Mouse (Mus musculus) liver, embryonic 13.5 days (tissue): ENCODE measurements at regions not wholly inside any gene's neighbourhood (a gene's known extent, or its start where the extent isn't known, plus 50 kb on each side); places are given as distances from the start of the nearest gene placed in this dataset.
"Not testable (repeated sequence)": the region's sequence is repeated elsewhere in the genome, so short reads cannot be mapped to it uniquely, and the experiment has no call there.

Source experiments
- ATAC-seq: fragments of 200-750 bp; cut with Nextera tagmentation; 2 replicates; pipeline ENCODE4 v1.8.0; 2017; ENCODE audit warnings: low read depth, mild to moderate bottlenecking, moderate number of reproducible peaks, moderate library complexity
- DNase-seq: peaks from one replicate; pipeline ENCODE4 v3.0.0; 2022
- H3K27ac ChIP-seq: fragments of 300-500 bp; sonication (generic); 2 replicates; pipeline ENCODE4 v1.5.1; 2015; ENCODE audit warnings: moderate library complexity, mild to moderate bottlenecking, inconsistent platforms
- H3K27me3 ChIP-seq: fragments of 300-500 bp; sonication (generic); 2 replicates; pipeline ENCODE4 v1.6.1; 2015; ENCODE audit warnings: mild to moderate bottlenecking, inconsistent platforms
- H3K36me3 ChIP-seq: fragments of 300-500 bp; sonication (generic); 2 replicates; pipeline ENCODE4 v1.6.1; 2015; ENCODE audit warnings: mild to moderate bottlenecking, inconsistent platforms
- H3K4me1 ChIP-seq: fragments of 300-500 bp; sonication (generic); replicated peaks from 2 replicates; pipeline ENCODE4 v1.6.1; 2015; ENCODE audit warnings: inconsistent platforms
- H3K4me2 ChIP-seq: fragments of 300-500 bp; sonication (generic); 2 replicates; pipeline ENCODE4 v1.6.1; 2015; ENCODE audit warnings: inconsistent platforms, mild to moderate bottlenecking, moderate library complexity
- H3K4me3 ChIP-seq: fragments of 300-500 bp; sonication (generic); replicated peaks from 2 replicates; pipeline ENCODE4 v1.5.1; 2015; ENCODE audit warnings: mild to moderate bottlenecking, inconsistent platforms
- H3K9ac ChIP-seq: fragments of 300-500 bp; sonication (generic); 2 replicates; pipeline ENCODE4 v1.6.1; 2015; ENCODE audit warnings: mild to moderate bottlenecking, inconsistent platforms
- H3K9me3 ChIP-seq: fragments of 300-500 bp; sonication (generic); replicated peaks from 2 replicates; pipeline ENCODE4 v1.6.1; 2016; ENCODE audit warnings: inconsistent platforms
- WGBS: fragments of 180-500 bp; shearing (Covaris S2); methylation state at CpG from one replicate; pipeline ENCODE4 v1.1.7; 2015; ENCODE audit not compliant: insufficient replicate concordance; 5-methylcytosine and 5-hydroxymethylcytosine counted together

GRCm38 (mm10) chr10:53461070-53461781 lies 81.5 kb upstream of the Cep85l start:
- DNase-seq: no peak
- Histone ChIP-seq H3K36me3 (no peaks in the 10 kb centered on the region), H3K9me3 (no peaks in the 10 kb centered on the region), H3K4me1 (peaks cover 4% of the 10 kb centered on the region), H3K4me2 (no peak overlapping the region), H3K9ac (no peak overlapping the region), H3K4me3 (no peak overlapping the region), H3K27ac (no peak overlapping the region), H3K27me3 (no peaks in the 10 kb centered on the region)
- 13% methylated on average over 7 of the region's 7 CpGs for WGBS
- peak; percentile 43; the same call in 1 of the 2 replicates for ATAC-seq

DNA sequence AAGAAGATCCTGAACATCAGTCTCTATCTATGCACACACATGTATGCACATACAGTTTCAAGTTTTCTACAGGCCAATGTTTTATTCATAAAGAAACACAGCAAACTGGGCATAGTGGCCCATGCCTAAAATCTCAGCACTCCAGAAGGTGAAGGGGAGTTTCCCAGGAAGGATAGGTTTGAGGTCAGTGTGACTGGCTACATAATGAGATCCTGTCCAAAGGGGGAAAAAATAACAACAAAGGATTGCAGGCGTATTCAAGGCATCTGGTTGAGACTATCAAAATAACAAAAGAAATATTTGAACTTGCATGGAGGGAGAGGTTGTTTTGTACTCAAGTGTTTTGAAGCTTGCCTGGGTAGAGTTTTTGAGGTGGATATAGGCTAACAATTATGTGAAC lies 80.0 kb upstream of the Cep85l start:
- H3K27ac ChIP-seq, DNase-seq, H3K9ac ChIP-seq, H3K4me2 ChIP-seq, H3K36me3 ChIP-seq, H3K27me3 ChIP-seq, H3K9me3 ChIP-seq, H3K4me1 ChIP-seq, ATAC-seq, H3K4me3 ChIP-seq: not testable (repeated sequence)
- 61% methylated on average over 1 of the region's 1 CpGs for WGBS

GRCm38 (mm10) chr10:53456027-53456713 lies 76.4 kb upstream of the Cep85l start:
- no peak for ATAC-seq
- H3K9me3 ChIP-seq: no peaks in the 10 kb centered on the region
- no peak overlapping the region for H3K9ac ChIP-seq
- WGBS: 32% methylated on average over 4 of the region's 4 CpGs
- H3K4me1 ChIP-seq: 0 out of 2 replicates have a peak, but pooled peaks cover 2% of the 10 kb centered on the region
- no peak for DNase-seq
- no peaks in the 10 kb centered on the region for H3K36me3 ChIP-seq
- no peak overlapping the region for H3K4me3 ChIP-seq
- H3K27me3 ChIP-seq: no peaks in the 10 kb centered on the region
- no peak overlapping the region for H3K27ac ChIP-seq
- H3K4me2 ChIP-seq: no peak overlapping the region

GRCm38 (mm10) chr10:53444789-53445188 lies 65.0 kb upstream of the Cep85l start:
- Histone ChIP-seq H3K36me3 (no peaks in the 10 kb centered on the region), H3K27ac (no peak overlapping the region), H3K4me3 (no peak overlapping the region), H3K9me3 (no peaks in the 10 kb centered on the region), H3K27me3 (no peaks in the 10 kb centered on the region), H3K4me2 (no peak overlapping the region), H3K9ac (no peak overlapping the region), H3K4me1 (no peaks in the 10 kb centered on the region)
- DNase-seq: no peak
- ATAC-seq: no peak
- WGBS: 53% methylated on average over 3 of the region's 3 CpGs

GRCm38 (mm10) chr10:53443443-53443842 lies 63.7 kb upstream of the Cep85l start:
- WGBS: 64% methylated on average over 1 of the region's 1 CpGs
- DNase-seq: no peak

DNA sequence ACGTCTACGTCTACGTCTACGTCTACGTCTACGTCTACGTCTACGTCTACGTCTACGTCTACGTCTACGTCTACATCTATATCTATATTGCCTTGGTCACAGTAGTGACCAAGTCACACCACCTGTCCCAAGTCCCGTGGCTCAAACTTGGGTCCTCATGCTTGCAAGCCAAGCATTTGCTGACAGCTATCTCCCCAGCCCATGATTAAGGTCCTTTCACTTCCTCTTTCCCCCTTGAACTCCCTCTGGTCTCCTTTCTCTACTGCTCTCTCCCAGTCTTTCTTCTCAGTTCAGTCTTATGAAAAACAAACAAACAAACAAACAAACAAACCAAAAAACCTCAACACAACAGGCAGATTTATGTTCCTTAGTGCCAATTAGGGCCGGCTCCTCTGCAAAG lies 63.2 kb upstream of the Cep85l start:
- no peak overlapping the region for H3K4me2 ChIP-seq
- H3K36me3 ChIP-seq: no peaks in the 10 kb centered on the region
- H3K27ac ChIP-seq: no peak overlapping the region
- peaks cover 10% of the 10 kb centered on the region for H3K4me1 ChIP-seq
- WGBS: 86% methylated on average over 14 of the region's 14 CpGs
- no peak for ATAC-seq
- no peaks in the 10 kb centered on the region for H3K27me3 ChIP-seq
- no peak overlapping the region for H3K4me3 ChIP-seq
- no peak for DNase-seq
- no peak overlapping the region for H3K9ac ChIP-seq
- H3K9me3 ChIP-seq: no peaks in the 10 kb centered on the region

More at GRCm38 (mm10) chr10:53443443-53443842, 63.7 kb upstream of the Cep85l start:
- Histone ChIP-seq H3K4me1 (peaks cover 5% of the 10 kb centered on the region), H3K4me3 (no peak overlapping the region), H3K4me2 (no peak overlapping the region), H3K9ac (no peak overlapping the region), H3K9me3 (no peaks in the 10 kb centered on the region), H3K36me3 (no peaks in the 10 kb centered on the region), H3K27me3 (no peaks in the 10 kb centered on the region), H3K27ac (no peak overlapping the region)
- ATAC-seq: no peak

DNA sequence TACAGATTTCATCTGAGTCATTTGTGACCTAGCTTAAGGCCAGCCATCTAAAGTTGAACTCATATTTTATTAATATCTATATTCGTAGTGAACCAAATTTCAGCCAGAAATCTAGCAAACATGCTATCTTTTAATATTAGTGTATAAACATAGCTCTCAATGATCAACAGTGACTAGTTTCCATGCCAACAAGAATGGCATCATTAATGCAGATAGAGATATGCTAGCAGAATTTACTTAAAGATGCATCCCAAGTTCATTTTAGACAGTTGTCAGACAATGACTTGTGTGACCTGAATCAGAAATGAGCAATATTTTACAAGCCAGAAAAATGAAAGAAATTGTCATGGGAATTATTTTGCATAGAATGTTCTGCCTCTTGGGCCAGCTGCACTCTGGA lies 60.5 kb upstream of the Cep85l start:
- ATAC-seq (no peak), DNase-seq (no peak)
- Histone ChIP-seq H3K9me3 (no peaks in the 10 kb centered on the region), H3K4me1 (peaks cover 37% of the 10 kb centered on the region), H3K9ac (no peak overlapping the region), H3K27ac (no peak overlapping the region), H3K4me3 (no peak overlapping the region), H3K36me3 (no peaks in the 10 kb centered on the region), H3K4me2 (no peak overlapping the region), H3K27me3 (no peaks in the 10 kb centered on the region)
- WGBS: 69% methylated on average over 1 of the region's 1 CpGs

GRCm38 (mm10) chr10:53438388-53438787 lies 58.6 kb upstream of the Cep85l start:
- peaks cover 48% of the 10 kb centered on the region for H3K4me1 ChIP-seq
- H3K9ac ChIP-seq: no peak overlapping the region
- no peak overlapping the region for H3K27ac ChIP-seq
- H3K9me3 ChIP-seq: no peaks in the 10 kb centered on the region
- DNase-seq: no peak
- no peak overlapping the region for H3K4me2 ChIP-seq
- no peaks in the 10 kb centered on the region for H3K36me3 ChIP-seq
- WGBS: 26% methylated on average over 4 of the region's 4 CpGs
- no peak for ATAC-seq
- no peaks in the 10 kb centered on the region for H3K27me3 ChIP-seq
- no peak overlapping the region for H3K4me3 ChIP-seq

DNA sequence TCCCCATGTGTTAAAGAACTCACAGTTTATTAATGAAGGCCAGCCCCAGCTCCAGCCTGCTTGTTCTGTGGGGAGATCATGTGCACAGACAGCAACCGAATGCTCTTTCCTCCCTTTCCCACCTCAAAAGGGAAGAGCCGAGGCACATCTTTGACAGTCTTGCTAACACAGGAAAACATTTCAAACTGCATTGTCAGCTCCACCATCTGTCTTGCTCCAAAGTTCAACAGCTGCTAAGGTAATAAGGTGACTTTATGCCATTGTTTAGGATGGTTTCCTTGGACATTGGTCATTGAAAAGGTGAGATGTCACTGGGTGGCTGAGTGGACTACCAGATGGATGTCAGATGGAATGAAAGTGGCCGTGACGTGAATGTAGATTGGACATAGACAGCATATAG lies 58.0 kb upstream of the Cep85l start:
- Histone ChIP-seq H3K36me3 (no peaks in the 10 kb centered on the region), H3K27ac (no peak overlapping the region), H3K9me3 (no peaks in the 10 kb centered on the region), H3K27me3 (no peaks in the 10 kb centered on the region), H3K9ac (no peak overlapping the region), H3K4me1 (peaks cover 48% of the 10 kb centered on the region), H3K4me3 (no peak overlapping the region), H3K4me2 (no peak overlapping the region)
- DNase-seq (no peak), ATAC-seq (no peak)
- WGBS: 52% methylated on average over 4 of the region's 4 CpGs

DNA sequence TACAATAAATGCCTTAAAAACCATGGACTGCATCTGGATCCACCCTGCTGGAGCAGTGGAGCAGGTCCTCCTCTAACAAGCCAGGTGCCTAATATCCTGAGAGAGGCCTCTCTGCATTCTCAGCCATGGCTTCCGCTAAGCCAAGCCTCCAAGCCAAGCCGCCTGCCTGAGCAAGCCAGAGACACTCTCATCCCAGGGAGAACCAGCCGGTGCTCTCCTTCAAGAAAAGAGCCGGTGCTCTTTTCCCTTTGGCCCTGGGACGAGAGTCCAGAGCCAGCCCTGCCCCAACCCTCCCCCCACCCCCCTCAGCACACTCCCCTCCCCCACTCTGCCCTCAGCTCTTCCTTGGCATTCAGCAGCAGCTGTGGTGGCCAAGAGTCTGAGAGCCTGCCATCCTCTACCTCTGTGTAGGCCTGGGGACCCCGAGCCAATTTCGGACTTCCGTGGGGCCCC lies 56.3 kb upstream of the Cep85l start:
- peak overlapping the region; percentile 88 for H3K27ac ChIP-seq
- peaks cover 55% of the 10 kb centered on the region for H3K4me1 ChIP-seq
- WGBS: 65% methylated on average over 8 of the region's 8 CpGs
- H3K9me3 ChIP-seq: no peaks in the 10 kb centered on the region
- no peak overlapping the region for H3K4me3 ChIP-seq
- peak overlapping the region; percentile 59 for H3K4me2 ChIP-seq
- DNase-seq: no peak
- H3K27me3 ChIP-seq: no peaks in the 10 kb centered on the region
- peak; percentile 51 for ATAC-seq
- no peaks in the 10 kb centered on the region for H3K36me3 ChIP-seq
- H3K9ac ChIP-seq: peak overlapping the region; percentile 33; the same call in 1 of the 2 replicates

- DNase-seq: peak; percentile 57
- 33% methylated on average over 14 of the region's 14 CpGs for WGBS
- peak overlapping the region; percentile 49; the same call in 1 of the 2 replicates for H3K9ac ChIP-seq
Observed at GRCm38 (mm10) chr10:53435181-53435874, 55.6 kb upstream of the Cep85l start.

More at GRCm38 (mm10) chr10:53435181-53435874, 55.6 kb upstream of the Cep85l start:
- no peaks in the 10 kb centered on the region for H3K27me3 ChIP-seq
- H3K4me1 ChIP-seq: peaks cover 55% of the 10 kb centered on the region
- peak overlapping the region; percentile 59 for H3K4me2 ChIP-seq
- peak overlapping the region; percentile 88 for H3K27ac ChIP-seq
- peak; percentile 93 for ATAC-seq
- no peaks in the 10 kb centered on the region for H3K36me3 ChIP-seq
- no peaks in the 10 kb centered on the region for H3K9me3 ChIP-seq
- H3K4me3 ChIP-seq: peak overlapping the region; percentile 26; the same call in 1 of the 2 replicates
